Mouse (Mus musculus) kidney, adult 2 months (tissue): Measurements from ENCODE around the gene Gria1. TPM values are rescaled to one million over a fixed set of nuclear protein-coding genes. Genes with fewer than 3 reads are reported as not detected.

Experiments used
- DNase-seq: peaks from one replicate; pipeline ENCODE4 v3.0.0; 2021
- H3K27ac ChIP-seq: fragments of 200-500 bp; 2 replicates; pipeline ENCODE4 v1.5.1; 2012; ENCODE audit warnings: low read depth, low read length, control low read depth, inconsistent platforms; ENCODE audit not compliant: insufficient read depth
- H3K27me3 ChIP-seq: fragments of 200-500 bp; replicated peaks from 2 replicates; pipeline ENCODE4 v1.6.1; 2012; ENCODE audit warnings: mild to moderate bottlenecking, moderate library complexity, low read length, inconsistent platforms; ENCODE audit not compliant: control insufficient read depth, insufficient read depth
- H3K36me3 ChIP-seq: fragments of 200-500 bp; 2 replicates; pipeline ENCODE4 v1.6.1; 2012; ENCODE audit warnings: mild to moderate bottlenecking, moderate library complexity, low read length, inconsistent platforms; ENCODE audit not compliant: control insufficient read depth, insufficient read depth
- H3K4me1 ChIP-seq: fragments of 200-500 bp; 2 replicates; pipeline ENCODE4 v1.6.1; 2011; ENCODE audit warnings: low read length; ENCODE audit not compliant: control insufficient read depth, insufficient read depth
- H3K4me3 ChIP-seq: fragments of 200-500 bp; 2 replicates; pipeline ENCODE4 v1.5.1; 2011; ENCODE audit warnings: mild to moderate bottlenecking, low read depth, low read length, control low read depth; ENCODE audit not compliant: insufficient read depth
- CTCF ChIP-seq: fragments of 200-500 bp; conservative IDR thresholded peaks from 2 replicates; pipeline ENCODE4 v1.5.1; 2011; ENCODE audit warnings: low read depth, mild to moderate bottlenecking, control low read depth, low read length, moderate library complexity, mixed read lengths; ENCODE audit not compliant: insufficient read depth, insufficient read length
- POLR2A ChIP-seq: fragments of 200-500 bp; IDR thresholded peaks from one replicate; pipeline ENCODE4 v1.6.1; 2011; ENCODE audit warnings: low read depth, low read length, control low read depth
- WGBS: fragments of 180-500 bp; shearing (Covaris S2); methylation state at CpG from one replicate; pipeline ENCODE4 v1.1.7; 2018; 5-methylcytosine and 5-hydroxymethylcytosine counted together
- polyA plus RNA-seq: library from polyadenylated mRNA; depleted of rRNA; stranded (reverse); fragments of >200 nt; gene quantifications from 2 replicates; pipeline ENCODE4 v1.2.3, GENCODE M21; 2012; rRNA removed

Gria1 gene
- 0.10 and 0.17 TPM in 2 replicates for polyA plus RNA-seq

DNA sequence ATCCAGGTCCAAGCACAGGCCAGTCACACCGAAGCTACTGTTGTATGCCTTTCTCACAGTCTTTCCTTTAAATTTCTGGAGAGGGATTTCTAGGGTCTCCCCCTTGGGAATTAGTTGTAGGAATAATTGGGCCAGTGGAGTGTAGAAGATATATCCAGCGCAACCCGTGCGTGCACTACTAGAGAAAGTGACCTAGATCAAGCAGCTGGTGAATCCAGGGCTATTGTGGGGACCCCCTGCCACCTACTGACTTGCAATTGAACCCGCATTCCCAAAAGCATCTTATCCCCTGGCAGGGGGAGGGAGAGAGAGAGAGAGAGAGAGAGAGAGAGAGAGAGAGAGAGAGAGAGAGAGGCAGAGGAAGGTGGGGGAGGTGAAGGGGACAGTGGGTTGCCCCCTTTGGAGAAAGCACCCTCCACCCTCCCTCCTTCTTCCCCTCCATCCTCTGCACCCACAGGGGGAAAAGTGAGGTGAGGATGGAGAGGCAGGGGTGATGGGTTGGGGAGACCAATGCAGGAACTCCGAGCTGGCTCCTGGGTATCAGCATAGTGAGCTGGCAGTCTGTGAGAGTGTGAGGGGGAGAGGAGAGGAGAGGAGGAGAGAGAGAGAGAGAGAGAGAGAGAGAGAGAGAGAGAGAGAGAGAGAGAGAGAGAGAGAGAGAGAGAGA, at the start of gene Gria1:
Gria1 (plus strand) TSS at position 364 of the 667 bp plus-strand sequence.
- no peak within 1 kb of the TSS for H3K27ac ChIP-seq
- no peak within 1 kb of the TSS for H3K4me3 ChIP-seq
- no peak for DNase-seq
- TF ChIP-seq POLR2A (no peak), CTCF (no peak)
- no peaks in the 10 kb centered on the region for H3K36me3 ChIP-seq
- H3K4me1 ChIP-seq: no peaks in the 10 kb centered on the region
- H3K27me3 ChIP-seq: no peaks in the 10 kb centered on the region
- WGBS: 54% methylated on average over 6 of the region's 6 CpGs

GRCm38 (mm10) chr11:56961751-56962150, 49.4 kb upstream of the Gria1 start:
- no peak for TF ChIP-seq CTCF
- TF ChIP-seq POLR2A: no peak
- DNase-seq: no peak
- Histone ChIP-seq H3K4me3 (no peak overlapping the region), H3K27me3 (no peaks in the 10 kb centered on the region), H3K27ac (no peak overlapping the region), H3K36me3 (no peaks in the 10 kb centered on the region), H3K4me1 (no peaks in the 10 kb centered on the region)
- 92% methylated on average over 3 of the region's 3 CpGs for WGBS

- Histone ChIP-seq H3K36me3 (no peaks in the 10 kb centered on the region), H3K4me3 (no peak overlapping the region), H3K27me3 (no peaks in the 10 kb centered on the region; the same call in 1 of the 2 replicates), H3K4me1 (no peaks in the 10 kb centered on the region), H3K27ac (no peak overlapping the region)
- TF ChIP-seq CTCF (no peak), POLR2A (no peak)
- WGBS: 48% methylated on average over 1 of the region's 1 CpGs
- DNase-seq: no peak
Observed at GRCm38 (mm10) chr11:56972814-56973213, 38.4 kb upstream of the Gria1 start.

GRCm38 (mm10) chr11:56984321-56985000, 26.7 kb upstream of the Gria1 start:
- 88% methylated on average over 3 of the region's 3 CpGs for WGBS
- H3K36me3 ChIP-seq: no peaks in the 10 kb centered on the region
- DNase-seq: no peak

GRCm38 (mm10) chr11:56985457-56985856, 25.7 kb upstream of the Gria1 start:
- no peak overlapping the region for H3K27ac ChIP-seq
- H3K4me1 ChIP-seq: peaks cover 9% of the 10 kb centered on the region; the same call in 1 of the 2 replicates
- DNase-seq: no peak
- H3K4me3 ChIP-seq: no peak overlapping the region
- H3K36me3 ChIP-seq: no peaks in the 10 kb centered on the region
- 39% methylated on average over 4 of the region's 4 CpGs for WGBS
- TF ChIP-seq CTCF: no peak
- no peak for TF ChIP-seq POLR2A
- H3K27me3 ChIP-seq: no peaks in the 10 kb centered on the region

More at GRCm38 (mm10) chr11:56984321-56985000, 26.7 kb upstream of the Gria1 start:
- H3K4me3 ChIP-seq: no peak overlapping the region
- H3K4me1 ChIP-seq: peaks cover 9% of the 10 kb centered on the region; the same call in 1 of the 2 replicates
- H3K27ac ChIP-seq: no peak overlapping the region
- no peaks in the 10 kb centered on the region for H3K27me3 ChIP-seq
- TF ChIP-seq CTCF: no peak
- no peak for TF ChIP-seq POLR2A

DNA sequence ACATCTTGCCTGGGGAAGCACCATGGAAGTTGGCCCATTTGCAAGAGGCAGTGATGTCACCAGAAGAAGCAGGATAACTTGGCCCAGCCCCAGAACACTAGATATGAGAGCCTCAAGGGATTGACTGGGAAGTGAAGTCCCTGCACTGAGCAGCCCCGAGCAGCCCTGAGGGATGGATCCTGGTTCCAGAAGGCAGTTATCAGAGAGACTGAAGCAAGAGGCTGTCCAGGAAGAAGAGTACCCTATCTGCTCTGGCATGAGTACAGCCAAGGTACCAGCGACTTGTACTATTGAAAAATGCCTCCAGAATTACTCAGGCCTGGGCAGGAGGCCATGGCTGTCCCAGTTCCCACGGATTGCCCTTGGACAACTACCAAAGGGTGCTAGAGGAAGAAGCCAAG, 11.6 kb upstream of the Gria1 start:
- Histone ChIP-seq H3K27me3 (no peaks in the 10 kb centered on the region), H3K4me3 (no peak overlapping the region), H3K27ac (no peak overlapping the region), H3K4me1 (no peaks in the 10 kb centered on the region), H3K36me3 (no peaks in the 10 kb centered on the region)
- peak; percentile 4 for DNase-seq
- no peak for TF ChIP-seq POLR2A
- WGBS: 54% methylated on average over 3 of the region's 3 CpGs

DNA sequence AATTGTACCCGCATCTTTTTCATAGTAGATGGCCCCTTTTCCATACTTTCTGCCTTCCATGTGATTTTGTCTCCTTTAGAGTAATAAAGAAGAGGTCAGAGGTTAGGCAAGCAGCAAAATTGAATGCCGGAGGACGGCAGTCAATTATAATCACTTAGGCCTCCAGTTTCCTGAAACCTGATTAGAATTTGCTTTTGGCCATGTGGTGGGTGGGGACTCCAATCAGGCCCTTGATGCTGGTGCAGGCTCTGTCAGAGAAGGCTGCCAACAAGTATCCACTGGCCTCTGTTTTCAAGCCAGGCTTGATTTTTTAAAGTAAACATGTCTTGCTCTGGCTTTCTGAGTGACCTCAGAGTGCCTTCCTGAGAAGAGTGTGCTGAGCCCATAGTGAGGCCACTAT, 6.6 kb upstream of the Gria1 start:
- TF ChIP-seq POLR2A (no peak), CTCF (no peak)
- H3K4me3 ChIP-seq: no peak overlapping the region
- H3K4me1 ChIP-seq: no peaks in the 10 kb centered on the region
- H3K27ac ChIP-seq: no peak overlapping the region
- no peak for DNase-seq
- no peaks in the 10 kb centered on the region for H3K27me3 ChIP-seq
- WGBS: 51% methylated on average over 3 of the region's 3 CpGs
- no peaks in the 10 kb centered on the region for H3K36me3 ChIP-seq

DNA sequence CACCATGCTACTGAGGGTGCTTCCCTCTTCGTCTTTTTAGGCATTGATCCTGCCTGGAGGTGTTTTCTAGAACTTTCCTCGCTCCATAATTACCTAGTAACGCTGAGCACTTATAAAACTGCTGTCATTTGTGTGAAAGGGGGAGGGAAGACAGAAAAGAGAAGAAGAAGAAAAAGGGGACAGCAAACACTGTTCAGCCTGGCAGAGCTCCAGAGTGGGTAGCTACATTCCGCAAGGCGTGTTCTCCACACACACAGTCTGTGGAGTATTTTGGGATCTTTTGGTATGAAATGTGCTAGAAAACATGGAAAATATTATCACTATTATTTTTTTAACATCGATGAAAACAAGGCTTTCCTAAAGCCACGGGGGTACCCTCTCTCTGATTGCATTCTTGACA, 5.8 kb upstream of the Gria1 start:
- Histone ChIP-seq H3K36me3 (no peaks in the 10 kb centered on the region), H3K27ac (no peak overlapping the region), H3K27me3 (no peaks in the 10 kb centered on the region), H3K4me1 (no peaks in the 10 kb centered on the region), H3K4me3 (no peak overlapping the region)
- DNase-seq: no peak
- WGBS: 79% methylated on average over 7 of the region's 7 CpGs
- TF ChIP-seq POLR2A (no peak), CTCF (no peak)
